Mouse (Mus musculus) G1E (cell line): ENCODE measurements at regions not wholly inside any gene's neighbourhood (a gene's known extent, or its start where the extent isn't known, plus 50 kb on each side); places are given as distances from the start of the nearest gene placed in this dataset.

Experiments
- ATAC-seq: 2 replicates; pipeline ENCODE4 v1.8.0; 2016; ENCODE audit warnings: mild to moderate bottlenecking; ENCODE audit not compliant: insufficient number of reproducible peaks, poor library complexity, low FRiP score, severe bottlenecking; ENCODE audit errors: extremely low read depth
- DNase-seq: peaks from one replicate; pipeline ENCODE4 v3.0.0; 2012; ENCODE audit warnings: low spot score
- H3K27me3 ChIP-seq: 2 replicates; pipeline ENCODE4 v1.6.1; 2012; ENCODE audit warnings: mild to moderate bottlenecking, low read length, inconsistent platforms; ENCODE audit not compliant: insufficient read depth
- H3K36me3 ChIP-seq: replicated peaks from 2 replicates; pipeline ENCODE3; 2012; ENCODE audit warnings: mild to moderate bottlenecking, inconsistent platforms
- H3K4me1 ChIP-seq: 2 replicates; pipeline ENCODE4 v1.6.1; 2012; ENCODE audit warnings: low read depth, low read length, inconsistent platforms, mixed read lengths; ENCODE audit not compliant: insufficient read depth
- H3K4me3 ChIP-seq: 2 replicates; pipeline ENCODE4 v1.5.1; 2012; ENCODE audit warnings: low read depth, mild to moderate bottlenecking, inconsistent platforms, low read length, moderate library complexity, mixed read lengths
- H3K9me3 ChIP-seq: replicated peaks from 2 replicates; pipeline ENCODE4 v1.6.1; 2012; ENCODE audit warnings: inconsistent platforms
- CTCF ChIP-seq: IDR thresholded peaks from 2 replicates; pipeline ENCODE4 v1.5.1; 2012; ENCODE audit warnings: low read depth, low read length, inconsistent platforms, mixed read lengths
- GATA1 ChIP-seq: IDR thresholded peaks from 2 replicates; pipeline ENCODE4 v1.6.1; 2012; ENCODE audit warnings: borderline replicate concordance, low read length, inconsistent platforms, mixed read lengths
- GATA2 ChIP-seq: IDR thresholded peaks from 2 replicates; pipeline ENCODE4 v1.6.1; 2012; ENCODE audit warnings: low read depth, low read length, inconsistent platforms, borderline replicate concordance
- POLR2AphosphoS5 ChIP-seq: IDR thresholded peaks from 2 replicates; pipeline ENCODE4 v1.6.1; 2012; ENCODE audit warnings: low read depth, low read length, inconsistent platforms; ENCODE audit not compliant: insufficient replicate concordance
- TAL1 ChIP-seq: conservative IDR thresholded peaks from 2 replicates; pipeline ENCODE4 v1.6.1; 2012; ENCODE audit warnings: low read depth, low read length, inconsistent platforms, mixed read lengths

GRCm38 (mm10) chr13:106513669-106514068, 423.1 kb downstream of the Ipo11 start:
- Histone ChIP-seq H3K36me3 (no peaks in the 10 kb centered on the region), H3K4me3 (no peak overlapping the region), H3K27me3 (no peaks in the 10 kb centered on the region), H3K4me1 (no peaks in the 10 kb centered on the region), H3K9me3 (no peaks in the 10 kb centered on the region)
- no peak for DNase-seq
- TF ChIP-seq TAL1 (no peak), CTCF (no peak), GATA1 (no peak), GATA2 (no peak), POLR2AphosphoS5 (no peak)
- ATAC-seq, result no peak

DNA sequence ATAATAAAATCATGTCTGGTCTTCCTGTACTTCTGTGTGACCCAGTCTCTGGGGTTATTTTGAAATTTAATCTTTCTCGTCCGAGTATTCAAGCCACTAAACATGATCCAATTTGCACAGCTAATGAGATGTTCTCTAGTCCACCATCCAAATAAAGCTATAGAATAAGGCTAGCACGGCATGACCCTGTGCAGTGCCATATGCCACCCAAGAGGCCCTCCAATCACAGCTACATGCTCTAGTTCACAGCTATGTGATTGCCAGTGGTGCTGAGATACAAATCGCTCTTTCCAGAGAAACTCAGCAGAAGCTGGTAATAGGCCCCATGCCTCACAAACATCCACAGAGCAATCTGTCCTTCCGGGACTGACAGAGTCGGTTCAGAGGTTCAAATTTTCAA, 426.3 kb downstream of the Ipo11 start:
- Histone ChIP-seq H3K4me3 (no peak overlapping the region), H3K36me3 (no peaks in the 10 kb centered on the region), H3K9me3 (no peaks in the 10 kb centered on the region), H3K4me1 (no peaks in the 10 kb centered on the region), H3K27me3 (no peaks in the 10 kb centered on the region)
- DNase-seq (no peak), ATAC-seq (no peak)
- TF ChIP-seq GATA1 (no peak), TAL1 (no peak), POLR2AphosphoS5 (no peak), CTCF (no peak), GATA2 (no peak)

GRCm38 (mm10) chr13:106501273-106501672, 435.5 kb downstream of the Ipo11 start:
- Histone ChIP-seq H3K4me1 (no peaks in the 10 kb centered on the region), H3K27me3 (no peaks in the 10 kb centered on the region), H3K4me3 (no peak overlapping the region), H3K9me3 (no peaks in the 10 kb centered on the region), H3K36me3 (no peaks in the 10 kb centered on the region)
- no peak for ATAC-seq
- TF ChIP-seq TAL1, result no peak
- TF ChIP-seq GATA2, result no peak
- TF ChIP-seq POLR2AphosphoS5, result no peak
- no peak for TF ChIP-seq GATA1
- TF ChIP-seq CTCF, result no peak
- no peak for DNase-seq

- H3K9me3 ChIP-seq, result no peaks in the 10 kb centered on the region
- TF ChIP-seq GATA2 (no peak), GATA1 (no peak), POLR2AphosphoS5 (no peak), CTCF (no peak), TAL1 (no peak)
- ATAC-seq, result no peak
- H3K36me3 ChIP-seq, result no peaks in the 10 kb centered on the region
- no peaks in the 10 kb centered on the region for H3K4me1 ChIP-seq
- DNase-seq, result no peak
- no peaks in the 10 kb centered on the region for H3K27me3 ChIP-seq
- H3K4me3 ChIP-seq, result no peak overlapping the region
Observed at GRCm38 (mm10) chr13:106471264-106471663, 465.5 kb downstream of the Ipo11 start.

DNA sequence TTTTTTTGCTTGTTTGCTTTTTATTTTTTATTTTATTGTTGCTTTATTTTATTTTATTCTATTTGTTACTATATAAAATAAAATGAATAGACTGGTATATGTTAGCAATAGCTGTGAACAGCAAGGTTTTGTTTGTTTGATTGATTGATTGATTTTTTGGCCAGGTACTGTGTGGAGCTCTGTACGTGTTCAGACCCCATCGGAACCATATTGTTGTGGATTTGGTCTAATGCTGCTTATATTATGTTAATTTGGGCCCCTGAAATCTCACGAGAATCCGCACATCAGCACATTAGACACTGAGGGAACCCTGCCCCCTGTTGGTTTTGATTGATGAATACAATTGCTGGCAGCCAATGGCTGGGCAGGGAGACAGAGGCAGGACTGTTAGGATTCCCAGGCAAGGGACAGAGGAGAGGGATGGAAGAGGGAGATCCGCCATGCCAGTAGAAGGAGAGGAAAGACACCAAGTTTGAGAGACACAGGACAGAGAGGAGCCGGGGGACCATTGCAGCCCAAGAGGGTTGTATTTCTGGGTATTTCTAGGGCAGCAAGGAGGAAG, 482.3 kb downstream of the Ipo11 start:
- Histone ChIP-seq H3K27me3 (0 out of 2 replicates have a peak, but pooled peaks cover 2% of the 10 kb centered on the region), H3K4me3 (no peak overlapping the region), H3K9me3 (no peaks in the 10 kb centered on the region), H3K36me3 (no peaks in the 10 kb centered on the region), H3K4me1 (no peaks in the 10 kb centered on the region)
- TF ChIP-seq GATA2 (no peak), CTCF (no peak), TAL1 (no peak), GATA1 (no peak), POLR2AphosphoS5 (no peak)
- DNase-seq, result no peak
- no peak for ATAC-seq

DNA sequence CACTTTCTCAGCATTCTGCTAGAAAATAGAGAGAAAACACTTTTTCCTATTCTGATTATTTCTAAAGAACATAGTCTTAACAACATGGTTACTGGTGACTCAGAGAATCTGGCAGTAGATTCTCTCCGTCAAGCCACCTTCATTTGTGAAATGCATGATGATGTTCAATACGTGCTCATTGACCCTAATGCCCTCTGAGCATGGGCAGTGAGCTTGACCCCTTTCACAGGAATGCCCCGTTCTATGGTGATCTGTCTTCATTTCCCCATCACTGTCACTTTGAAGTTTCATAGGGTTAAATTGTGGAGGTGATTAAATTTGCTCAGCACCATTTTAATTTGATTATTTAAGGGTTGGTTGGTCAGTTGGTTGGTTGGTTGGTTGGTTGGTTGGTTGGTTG, 504.6 kb downstream of the Ipo11 start:
- no peak for ATAC-seq

More for the DNA sequence above, 504.6 kb downstream of the Ipo11 start:
- no peak for DNase-seq
- Histone ChIP-seq H3K4me3 (no peak overlapping the region), H3K9me3 (no peaks in the 10 kb centered on the region), H3K4me1 (no peaks in the 10 kb centered on the region), H3K36me3 (no peaks in the 10 kb centered on the region), H3K27me3 (no peaks in the 10 kb centered on the region; the same call in 1 of the 2 replicates)
- TF ChIP-seq TAL1 (no peak), GATA1 (no peak), POLR2AphosphoS5 (no peak), CTCF (no peak), GATA2 (no peak)
